Mouse (Mus musculus) kidney, adult 2 months (tissue): ENCODE measurements around the gene Porcn.

Experiments used
- CTCF ChIP-seq: fragments of 200-500 bp; conservative IDR thresholded peaks from 2 replicates; pipeline ENCODE4 v1.5.1; 2011; ENCODE audit warnings: low read depth, mild to moderate bottlenecking, control low read depth, low read length, moderate library complexity, mixed read lengths; ENCODE audit not compliant: insufficient read depth, insufficient read length
- POLR2A ChIP-seq: fragments of 200-500 bp; IDR thresholded peaks from one replicate; pipeline ENCODE4 v1.6.1; 2011; ENCODE audit warnings: low read depth, low read length, control low read depth

- TF ChIP-seq CTCF = no peak
- TF ChIP-seq POLR2A = no peak
These were observed 421 bp upstream of the Porcn start for GRCm38 (mm10) chrX:8206694-8207197.
